In genomic region chr1:180767541-180768333, GRCm38 (mm10) we compare ENCODE assay signal across 8 mouse cellular contexts. TPM values are rescaled to one million over a fixed set of nuclear protein-coding genes. Genes with fewer than 3 reads are reported as not detected.
A peak's percentile ranks its signal among the peaks of the same experiment; 100 is the strongest.
DNase-seq lines count a peak whose midpoint lies in the region; ATAC-seq and TF ChIP-seq lines count a peak whose summit lies in the region.

No protein-coding gene starts in this region.

- TF ChIP-seq EP300 in stomach, postnatal 0 days (optimal IDR thresholded peaks at IDR 0.05) = no peak

- TF ChIP-seq CTCF in stomach, postnatal 0 days (IDR thresholded peaks at IDR 0.05; ENCODE audit: low read depth) = peak; percentile 40; the same call in 1 of the 2 replicates

- H3K4me2 ChIP-seq in lung, embryonic 16.5 days (ENCODE audit: low read depth, low read length) = peak overlapping the region; percentile 90
- H3K4me2 ChIP-seq in stomach, postnatal 0 days (replicated peaks; ENCODE audit: low read depth) = peak overlapping the region; percentile 71

- peak; percentile 23 for ATAC-seq in lung, embryonic 16.5 days (ENCODE audit: low read depth)
- peak; percentile 22 for ATAC-seq in stomach, postnatal 0 days (ENCODE audit: low FRiP score, low TSS enrichment)

- no peaks in the 10 kb centered on the region for H3K36me3 ChIP-seq in hindbrain, embryonic 10.5 days
- no peaks in the 10 kb centered on the region for H3K36me3 ChIP-seq in lung, embryonic 16.5 days (ENCODE audit: control insufficient read depth, insufficient read depth, low read length)
- no peaks in the 10 kb centered on the region for H3K36me3 ChIP-seq in stomach, postnatal 0 days (ENCODE audit: control insufficient read depth, insufficient read depth, low read length)

- peak overlapping the region; percentile 83 for H3K9ac ChIP-seq in lung, embryonic 16.5 days (ENCODE audit: low read length)
- peak overlapping the region; percentile 67 for H3K9ac ChIP-seq in stomach, postnatal 0 days (ENCODE audit: low read length)

- H3K4me3 ChIP-seq in hindbrain, embryonic 10.5 days = peak overlapping the region; percentile 65
- H3K4me3 ChIP-seq in lung, embryonic 16.5 days (ENCODE audit: low read length) = peak overlapping the region; percentile 58
- peak overlapping the region; percentile 53 for H3K4me3 ChIP-seq in stomach, postnatal 0 days (ENCODE audit: low read depth, low read length)

- H3K4me1 ChIP-seq in hindbrain, embryonic 10.5 days (replicated peaks) = peaks cover 31% of the 10 kb centered on the region
- H3K4me1 ChIP-seq in lung, embryonic 16.5 days (replicated peaks; ENCODE audit: control insufficient read depth, insufficient read depth, low read length) = peaks cover 11% of the 10 kb centered on the region
- no peaks in the 10 kb centered on the region; the same call in 1 of the 2 replicates for H3K4me1 ChIP-seq in stomach, postnatal 0 days (replicated peaks; ENCODE audit: control insufficient read depth, insufficient read depth)

- no peaks in the 10 kb centered on the region for H3K9me3 ChIP-seq in hindbrain, embryonic 10.5 days
- H3K9me3 ChIP-seq in lung, embryonic 16.5 days (ENCODE audit: control insufficient read depth, low read length) = no peaks in the 10 kb centered on the region
- H3K9me3 ChIP-seq in stomach, postnatal 0 days (ENCODE audit: control insufficient read depth, low read length) = no peaks in the 10 kb centered on the region

- H3K27ac ChIP-seq in hindbrain, embryonic 10.5 days = peak overlapping the region; percentile 96
- peak overlapping the region; percentile 40; the same call in 1 of the 2 replicates for H3K27ac ChIP-seq in lung, embryonic 16.5 days (ENCODE audit: low read length)
- peak overlapping the region; percentile 78 for H3K27ac ChIP-seq in stomach, postnatal 0 days (replicated peaks)

- DNase-seq in adrenal gland, postnatal 14 days = peak; percentile 32
- no peak for DNase-seq in adrenal gland, adult 8-10 months
- DNase-seq in right cerebral cortex, postnatal 4 days = peak; percentile 23
- no peak for DNase-seq in right cerebral cortex, postnatal 10 days (ENCODE audit: low spot score in 2 of 2)
- DNase-seq in hindbrain, embryonic 10.5 days (ENCODE audit: low spot score) = no peak
- peak; percentile 47 for DNase-seq in stomach, postnatal 0 days (ENCODE audit: low spot score)
- no peak for DNase-seq in right cerebral cortex, adult 18-20 months

- WGBS in hindbrain, embryonic 10.5 days = 21% methylated on average over 10 of the region's 10 CpGs
- 13% methylated on average over 10 of the region's 10 CpGs for WGBS in lung, embryonic 16.5 days
- WGBS in stomach, postnatal 0 days = 18% methylated on average over 10 of the region's 10 CpGs

- H3K27me3 ChIP-seq in hindbrain, embryonic 10.5 days (ENCODE audit: insufficient read depth, poor library complexity, severe bottlenecking) = peaks cover 9% of the 10 kb centered on the region
- H3K27me3 ChIP-seq in lung, embryonic 16.5 days (ENCODE audit: control insufficient read depth, insufficient read depth, low read depth, low read length) = no peaks in the 10 kb centered on the region; the same call in 1 of the 2 replicates
- H3K27me3 ChIP-seq in stomach, postnatal 0 days (ENCODE audit: control insufficient read depth, insufficient read depth, low read length) = no peaks in the 10 kb centered on the region

RNA-seq across cellular contexts. Expression of gene Acbd3, which starts 41.9 kb away (rescaled TPM):
- total RNA-seq in adrenal gland, postnatal 14 days (2021) = 41.8 and 43.0 TPM in 2 replicates
- 10 to 100 TPM; 48.1 to 51.3 (median 50.6) TPM for total RNA-seq in adrenal gland, adult 8-10 months (2022)
- 15.1 and 16.5 TPM in 2 replicates for polyA plus RNA-seq in hindbrain, embryonic 10.5 days (2016; fragmentation: Nextera tagmentation; extraction: Ambion mirVana)
- 20.7 and 21.2 TPM in 2 replicates for polyA plus RNA-seq in lung, embryonic 16.5 days (2015; fragmentation: Nextera tagmentation; extraction: Ambion mirVana)
- polyA plus RNA-seq in stomach, postnatal 0 days (2015; fragmentation: Nextera tagmentation; extraction: Ambion mirVana) = 16.6 and 16.7 TPM in 2 replicates

RNA-seq across cellular contexts. Expression of gene H3f3a, which starts 46.0 kb away (rescaled TPM):
- 803 and 817 TPM in 2 replicates for total RNA-seq in adrenal gland, postnatal 14 days (2021)
- total RNA-seq in adrenal gland, adult 8-10 months (2022) = 100 to 1,000 TPM; 575 to 749 (median 648) TPM
- 2,706 and 3,181 TPM in 2 replicates for polyA plus RNA-seq in hindbrain, embryonic 10.5 days (2016; fragmentation: Nextera tagmentation; extraction: Ambion mirVana)
- 2,527 and 2,659 TPM in 2 replicates for polyA plus RNA-seq in lung, embryonic 16.5 days (2015; fragmentation: Nextera tagmentation; extraction: Ambion mirVana)
- 1,633 and 1,693 TPM in 2 replicates for polyA plus RNA-seq in stomach, postnatal 0 days (2015; fragmentation: Nextera tagmentation; extraction: Ambion mirVana)

Comparison
In these comparisons a context has a peak if more than half of its experiments do, and no peak if none do; other contexts are left out.
1. DNase-seq: peak in adrenal gland, postnatal 14 days (single experiment), right cerebral cortex, postnatal 4 days (single experiment) and stomach, postnatal 0 days (single experiment); none in adrenal gland, adult 8-10 months (single experiment), right cerebral cortex, postnatal 10 days (0 of 2), hindbrain, embryonic 10.5 days (single experiment) and right cerebral cortex, adult 18-20 months (single experiment).
2. H3K27ac ChIP-seq: peak in every context shown above with its lines; median percentile 96 in hindbrain, embryonic 10.5 days; 78 in stomach, postnatal 0 days; 40 in lung, embryonic 16.5 days.
3. Peak in every context shown above with its lines, with median percentiles within 50 percentile points of each other: H3K4me3 ChIP-seq.